Mouse (Mus musculus) CH12.LX (cell line): ENCODE results near the gene Diaph2.

Source experiments
- CHD2 ChIP-seq: IDR thresholded peaks from 2 replicates; pipeline ENCODE4 v1.6.1; 2011; ENCODE audit warnings: low read length, improper control_type of control experiment
- CTCF ChIP-seq, 2 experiments: IDR thresholded peaks in 1 of 2; conservative IDR thresholded peaks in 1 of 2; 2 replicates each; pipeline ENCODE4 v1.5.1; 2011 to 2012; ENCODE audit warnings: low read depth in 2 of 2, low read length in 2 of 2, improper control_type of control experiment in 1 of 2, inconsistent platforms in 1 of 2, mild to moderate bottlenecking in 1 of 2, moderate library complexity in 1 of 2
- EP300 ChIP-seq: IDR thresholded peaks from 2 replicates; pipeline ENCODE4 v1.6.1; 2011; ENCODE audit warnings: low read length, improper control_type of control experiment
- JUN ChIP-seq: IDR thresholded peaks from 2 replicates; pipeline ENCODE4 v1.6.1; 2011; ENCODE audit warnings: low read depth, mild to moderate bottlenecking, low read length, improper control_type of control experiment, moderate library complexity; ENCODE audit not compliant: insufficient read depth
- MAZ ChIP-seq: IDR thresholded peaks from 2 replicates; pipeline ENCODE4 v1.6.1; 2012; ENCODE audit warnings: low read depth, mild to moderate bottlenecking, inconsistent platforms, low read length, improper control_type of control experiment, moderate library complexity
- POLR2A ChIP-seq: IDR thresholded peaks from 2 replicates; pipeline ENCODE4 v1.6.1; 2011; ENCODE audit warnings: low read depth, mild to moderate bottlenecking, improper control_type of control experiment, low read length
- SMC3 ChIP-seq: IDR thresholded peaks from 2 replicates; pipeline ENCODE4 v1.6.1; 2011; ENCODE audit warnings: low read depth, low read length, improper control_type of control experiment
- UBTF ChIP-seq: IDR thresholded peaks from 2 replicates; pipeline ENCODE4 v1.6.1; 2012; ENCODE audit warnings: low read depth, mild to moderate bottlenecking, inconsistent platforms, low read length, improper control_type of control experiment, moderate library complexity
- ZKSCAN1 ChIP-seq: IDR thresholded peaks from 2 replicates; pipeline ENCODE4 v1.6.1; 2012; ENCODE audit warnings: low read depth, inconsistent platforms, low read length, improper control_type of control experiment, borderline replicate concordance

GRCm38 (mm10) chrX:130265707-130266106, 516.2 kb downstream of the Diaph2 start:
- TF ChIP-seq MAZ, result no peak
- no peak for TF ChIP-seq CTCF (conservative IDR thresholded peaks at IDR 0.05 in 1 of 2, IDR thresholded peaks at IDR 0.05 in 1 of 2; ENCODE audit: low read depth in 2 of 2, low read length in 2 of 2)
- no peak for TF ChIP-seq POLR2A
- TF ChIP-seq JUN, result no peak
- TF ChIP-seq ZKSCAN1, result no peak
- TF ChIP-seq EP300, result no peak
- no peak for TF ChIP-seq CHD2
- no peak for TF ChIP-seq SMC3
- TF ChIP-seq UBTF, result no peak
